Mouse (Mus musculus) ES-Bruce4 (cell line): ENCODE data around the gene Tekt1. TPM values are rescaled to one million over a fixed set of nuclear protein-coding genes. Genes with fewer than 3 reads are reported as not detected.
A peak's percentile ranks its signal among the peaks of the same experiment; 100 is the strongest.

Experiments used
- H3K27ac ChIP-seq: 2 replicates; pipeline ENCODE4 v1.5.1; 2012; ENCODE audit warnings: low read length, inconsistent platforms; ENCODE audit not compliant: insufficient read depth
- H3K27me3 ChIP-seq: 2 replicates; pipeline ENCODE4 v1.6.1; 2012; ENCODE audit warnings: mild to moderate bottlenecking, low read length, inconsistent platforms; ENCODE audit not compliant: control insufficient read depth, poor library complexity, insufficient read depth, severe bottlenecking
- H3K36me3 ChIP-seq: 2 replicates; pipeline ENCODE4 v1.6.1; 2012; ENCODE audit warnings: inconsistent platforms, mild to moderate bottlenecking, low read length, moderate library complexity; ENCODE audit not compliant: control insufficient read depth, poor library complexity, insufficient read depth, severe bottlenecking
- H3K4me1 ChIP-seq: one replicate; pipeline ENCODE4 v1.8.1; 2011; ENCODE audit warnings: low read length; ENCODE audit not compliant: control insufficient read depth, insufficient read depth
- H3K4me3 ChIP-seq: 2 replicates; pipeline ENCODE4 v1.5.1; 2011; ENCODE audit warnings: low read depth, mild to moderate bottlenecking, low read length
- H3K9ac ChIP-seq: 2 replicates; pipeline ENCODE4 v1.6.1; 2012; ENCODE audit warnings: low read depth, mild to moderate bottlenecking, inconsistent platforms; ENCODE audit not compliant: poor library complexity, severe bottlenecking
- H3K9me3 ChIP-seq: replicated peaks from 2 replicates; pipeline ENCODE4 v1.6.1; 2012; ENCODE audit warnings: mild to moderate bottlenecking, low read length, inconsistent platforms; ENCODE audit not compliant: control insufficient read depth, poor library complexity, insufficient read depth, severe bottlenecking
- CTCF ChIP-seq: IDR thresholded peaks from one replicate; pipeline ENCODE4 v1.8.1; 2011; ENCODE audit warnings: low read depth, low read length
- EP300 ChIP-seq: IDR thresholded peaks from 2 replicates; pipeline ENCODE4 v1.6.1; 2011; ENCODE audit warnings: low read depth, low read length; ENCODE audit not compliant: insufficient read depth
- POLR2A ChIP-seq: IDR thresholded peaks from one replicate; pipeline ENCODE4 v1.8.1; 2011; ENCODE audit warnings: low read length; ENCODE audit not compliant: insufficient read depth
- polyA plus RNA-seq: library from polyadenylated mRNA; stranded (reverse); fragments of >200 nt; gene quantifications from 2 replicates; pipeline ENCODE4 v1.2.4, GENCODE M21; 2011; ENCODE audit warnings: low read depth; ENCODE audit not compliant: missing spikeins, insufficient read depth, insufficient read length

The Tekt1 gene
- polyA plus RNA-seq, 1 experiment = 0.87 TPM

DNA sequence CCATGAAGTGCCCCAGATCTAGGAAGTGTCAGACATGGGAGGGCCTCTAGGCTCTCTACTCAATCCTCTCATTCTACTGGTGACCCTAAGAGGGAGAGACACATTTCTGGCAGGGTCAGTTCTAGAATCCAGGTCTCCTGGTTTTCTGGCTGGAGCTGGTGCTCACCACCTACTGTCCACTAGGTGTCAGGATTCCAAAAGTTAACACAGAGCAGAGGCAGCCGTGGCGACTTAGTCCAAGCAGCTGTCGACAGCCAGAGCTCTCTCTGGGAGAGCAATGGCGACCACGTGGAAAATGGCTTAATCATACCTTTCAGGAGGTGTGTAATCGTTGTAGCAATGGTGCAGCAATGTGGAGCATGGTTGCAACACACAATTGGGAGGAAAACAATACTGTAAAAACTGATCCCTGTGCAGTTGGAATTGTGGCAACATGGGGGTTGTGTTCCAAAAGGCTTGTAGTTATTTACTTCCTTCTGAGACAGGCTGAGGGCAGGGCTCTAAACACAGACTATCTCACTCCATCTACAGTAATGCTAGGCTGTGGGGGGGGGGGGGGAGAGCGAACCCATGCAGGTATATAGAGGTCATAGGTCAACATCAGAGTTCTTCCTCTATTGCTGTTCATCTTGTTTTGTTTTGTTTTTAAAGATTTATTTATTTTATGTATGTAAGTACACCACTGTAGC lies 19.5 kb downstream of the Tekt1 start:
- Histone ChIP-seq H3K27ac (no peak overlapping the region), H3K4me3 (no peak overlapping the region), H3K4me1 (no peaks in the 10 kb centered on the region), H3K27me3 (no peaks in the 10 kb centered on the region), H3K9me3 (no peaks in the 10 kb centered on the region), H3K36me3 (no peaks in the 10 kb centered on the region), H3K9ac (no peak overlapping the region)
- TF ChIP-seq CTCF (peak; percentile 81), POLR2A (no peak), EP300 (no peak)

DNA sequence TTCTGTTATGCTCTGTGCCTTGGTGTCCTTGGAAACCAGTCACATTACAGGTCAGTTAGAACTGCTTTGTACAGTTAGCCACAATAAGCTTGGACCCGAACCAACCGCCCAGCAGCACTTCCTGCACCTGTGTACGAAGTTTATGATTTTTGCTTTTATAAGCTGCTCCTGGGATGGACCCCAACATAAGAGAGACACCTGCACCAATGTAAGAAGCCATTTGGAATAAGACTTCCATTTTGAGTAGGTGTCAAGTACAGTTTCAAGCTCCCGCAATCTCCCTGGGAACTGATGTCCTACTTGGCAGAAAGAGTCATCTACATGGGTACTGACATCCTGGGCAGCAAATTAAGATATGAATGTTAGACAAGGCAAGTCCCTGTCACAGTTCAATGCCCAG lies 22.5 kb downstream of the Tekt1 start:
- Histone ChIP-seq H3K27me3 (no peaks in the 10 kb centered on the region), H3K27ac (no peak overlapping the region), H3K9me3 (no peaks in the 10 kb centered on the region), H3K4me1 (no peaks in the 10 kb centered on the region), H3K36me3 (no peaks in the 10 kb centered on the region), H3K9ac (no peak overlapping the region), H3K4me3 (no peak overlapping the region)
- no peak for TF ChIP-seq CTCF
- TF ChIP-seq EP300 = no peak
- no peak for TF ChIP-seq POLR2A

DNA sequence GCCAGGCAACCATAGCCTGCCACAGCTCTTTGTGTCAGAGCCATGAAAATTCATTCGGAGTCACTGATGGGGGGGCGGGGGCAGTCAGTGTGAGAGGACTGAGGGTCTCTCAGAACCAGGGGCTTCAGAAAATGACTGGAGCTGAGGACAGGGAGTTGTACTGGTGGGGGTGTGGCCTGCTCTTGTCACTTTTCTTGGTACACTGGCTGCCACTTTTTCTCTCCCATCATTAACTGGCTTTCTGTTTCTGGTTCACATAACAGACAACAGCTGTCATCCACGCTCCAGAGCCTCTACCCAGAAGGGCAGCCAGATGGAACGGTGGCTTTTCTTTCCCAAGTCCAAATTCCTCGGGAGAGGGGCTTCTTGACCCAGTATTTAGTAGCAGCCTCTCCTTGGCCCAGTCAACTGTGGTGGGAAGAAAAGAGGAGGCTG lies 23.8 kb downstream of the Tekt1 start:
- TF ChIP-seq EP300 (no peak), CTCF (no peak)
- no peaks in the 10 kb centered on the region for H3K27me3 ChIP-seq
- no peak overlapping the region for H3K4me3 ChIP-seq
- no peak overlapping the region for H3K9ac ChIP-seq
- H3K36me3 ChIP-seq = no peaks in the 10 kb centered on the region
- no peaks in the 10 kb centered on the region for H3K4me1 ChIP-seq
- H3K9me3 ChIP-seq = no peaks in the 10 kb centered on the region
- H3K27ac ChIP-seq = no peak overlapping the region

DNA sequence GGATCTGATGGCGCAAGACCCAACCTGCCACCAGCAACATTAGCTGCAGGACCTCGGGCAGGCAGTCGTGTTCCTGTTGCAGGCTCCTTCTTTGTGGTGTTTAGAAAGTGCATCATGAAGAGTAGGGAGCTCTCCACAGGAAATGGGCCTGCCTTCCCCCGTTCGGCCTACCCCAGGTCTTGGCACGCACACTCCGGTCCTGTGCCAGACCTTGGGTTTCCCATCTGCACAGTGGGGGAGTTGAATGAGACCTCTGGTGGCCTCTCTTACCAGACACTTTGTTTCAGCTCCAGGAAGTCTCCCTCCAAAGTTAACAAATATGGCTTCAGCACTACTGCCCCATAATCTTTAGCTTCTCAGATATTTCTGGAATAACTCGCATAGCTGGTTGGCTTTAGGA lies 25.5 kb downstream of the Tekt1 start:
- H3K9ac ChIP-seq = no peak overlapping the region
- no peaks in the 10 kb centered on the region for H3K4me1 ChIP-seq
- TF ChIP-seq CTCF (no peak), POLR2A (no peak)
- H3K36me3 ChIP-seq = no peaks in the 10 kb centered on the region
- no peaks in the 10 kb centered on the region for H3K9me3 ChIP-seq
- no peak overlapping the region for H3K4me3 ChIP-seq
- H3K27ac ChIP-seq = no peak overlapping the region
- no peaks in the 10 kb centered on the region; the same call in 1 of the 2 replicates for H3K27me3 ChIP-seq

DNA sequence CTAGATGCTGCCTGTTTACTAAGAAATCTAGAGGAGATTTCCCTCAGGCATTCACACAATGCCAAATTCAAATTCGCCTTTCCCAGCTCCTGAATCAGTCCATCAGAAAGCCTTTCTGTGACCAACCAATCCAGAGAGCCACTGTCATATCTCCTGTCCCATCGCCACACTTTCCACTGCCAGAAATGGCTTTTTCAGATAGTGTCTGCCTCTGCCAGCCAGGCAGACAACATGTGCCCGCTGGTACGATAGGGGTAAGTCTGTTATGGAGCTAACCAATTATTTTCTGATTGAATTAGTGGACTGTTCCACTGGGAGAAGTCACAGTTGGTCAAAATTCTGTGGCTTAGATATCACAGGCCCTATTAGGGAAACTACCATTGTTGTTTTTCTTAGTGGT lies 27.6 kb downstream of the Tekt1 start:
- H3K9ac ChIP-seq = no peak overlapping the region
- H3K27ac ChIP-seq = no peak overlapping the region
- no peaks in the 10 kb centered on the region for H3K4me1 ChIP-seq
- no peaks in the 10 kb centered on the region for H3K9me3 ChIP-seq
- no peak overlapping the region for H3K4me3 ChIP-seq
- no peaks in the 10 kb centered on the region for H3K36me3 ChIP-seq
- TF ChIP-seq POLR2A (no peak), EP300 (no peak), CTCF (no peak)
- no peaks in the 10 kb centered on the region; the same call in 1 of the 2 replicates for H3K27me3 ChIP-seq

DNA sequence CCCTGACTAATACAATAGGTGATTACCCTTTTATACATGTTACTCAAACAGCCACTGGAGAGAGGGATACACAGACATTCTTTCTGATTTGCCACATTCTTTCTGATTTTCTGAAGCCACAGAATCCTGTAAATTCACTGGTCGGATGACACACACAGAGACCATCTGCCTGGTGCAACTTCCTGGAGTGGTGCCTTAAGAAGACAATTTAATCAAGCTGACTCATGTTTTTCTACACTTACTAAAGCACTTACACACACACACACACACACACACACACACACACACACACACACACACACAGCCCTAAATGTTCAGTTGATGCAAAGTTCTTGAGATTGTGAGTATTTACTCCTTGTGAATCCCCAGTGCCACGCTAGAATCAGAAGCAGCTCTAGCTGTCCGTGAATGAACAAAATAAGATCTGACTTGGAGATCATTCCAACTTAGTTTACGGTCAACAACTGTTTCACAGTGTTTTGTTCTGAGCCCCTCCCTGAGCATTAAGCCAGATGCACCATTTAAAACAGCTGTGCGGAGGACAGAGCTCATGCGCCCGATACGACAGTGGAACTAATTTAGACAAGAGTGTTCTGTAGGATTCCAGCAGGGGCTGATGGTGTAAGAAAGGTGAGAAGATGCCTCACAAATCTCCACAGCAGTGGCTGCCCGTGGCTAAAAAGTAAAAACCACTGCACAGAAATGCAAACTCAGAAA lies 29.1 kb downstream of the Tekt1 start:
- Histone ChIP-seq H3K27me3 (no peaks in the 10 kb centered on the region; the same call in 1 of the 2 replicates), H3K27ac (no peak overlapping the region), H3K4me3 (no peak overlapping the region), H3K4me1 (no peaks in the 10 kb centered on the region), H3K9ac (no peak overlapping the region), H3K36me3 (no peaks in the 10 kb centered on the region), H3K9me3 (no peaks in the 10 kb centered on the region)
- TF ChIP-seq POLR2A = no peak
- no peak for TF ChIP-seq CTCF
- no peak for TF ChIP-seq EP300
